Mouse (Mus musculus): ENCODE data around the gene Adamts17.

DNA sequence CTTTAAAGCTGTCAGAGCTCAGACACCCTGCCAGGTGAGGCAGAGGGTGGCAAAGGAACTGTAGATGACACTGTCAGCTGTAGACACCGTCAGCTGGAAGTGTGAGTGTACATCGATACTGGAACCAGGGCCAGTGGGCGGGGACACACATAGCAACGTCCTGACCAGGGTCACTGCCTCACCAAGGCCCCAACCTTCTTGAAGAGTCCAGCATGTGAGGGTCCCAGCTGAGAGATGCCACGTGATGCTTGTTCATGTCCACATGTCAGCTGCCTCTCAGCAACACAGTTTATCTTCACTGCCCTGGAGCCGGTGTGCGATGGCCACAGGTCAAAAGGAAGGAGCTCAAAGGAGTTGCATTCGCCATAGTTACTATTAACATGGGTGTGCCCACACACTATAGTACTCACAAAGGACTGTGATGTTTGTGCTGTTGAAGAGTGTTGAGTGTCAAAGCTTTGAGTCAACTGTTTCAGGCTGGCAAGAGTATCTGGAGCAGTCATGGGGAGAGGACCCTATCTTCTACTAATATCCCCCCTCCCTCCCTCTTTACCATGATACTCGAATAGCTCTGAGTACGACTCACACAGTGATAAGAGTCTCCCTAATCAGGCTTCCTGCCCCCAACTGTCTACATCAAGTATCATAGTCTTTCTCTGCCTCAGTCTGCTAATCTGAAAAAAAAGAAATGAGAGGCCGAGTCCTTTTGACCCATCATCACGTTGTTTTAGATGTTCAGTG is 172.6 kb downstream of the Adamts17 start:
- no peak for TF ChIP-seq CTCF (IDR thresholded peaks at IDR 0.05)
- TF ChIP-seq POLR2A (IDR thresholded peaks at IDR 0.05; ENCODE audit: insufficient read depth, low read depth, low read length) = no peak
